In genomic region chr3:131272374-131273100, GRCm38 (mm10) we compare ENCODE assay signal across 8 mouse cellular contexts. TPM values are rescaled to one million over a fixed set of nuclear protein-coding genes. Genes with fewer than 3 reads are reported as not detected.
DNase-seq lines count a peak whose midpoint lies in the region; ATAC-seq lines count a peak whose summit lies in the region.

No protein-coding gene starts in this region.

- H3K4me2 ChIP-seq in neural tube, embryonic 11.5 days (ENCODE audit: low read depth) = peak overlapping the region; percentile 58
- peak overlapping the region; percentile 84 for H3K4me2 ChIP-seq in forebrain, embryonic 14.5 days (ENCODE audit: low read length)
- peak overlapping the region; percentile 86 for H3K4me2 ChIP-seq in neural tube, embryonic 15.5 days

- H3K36me3 ChIP-seq in neural tube, embryonic 11.5 days (ENCODE audit: control insufficient read depth, insufficient read depth, low read length) = no peaks in the 10 kb centered on the region
- H3K36me3 ChIP-seq in forebrain, embryonic 14.5 days (ENCODE audit: control insufficient read depth, insufficient read depth, low read length) = no peaks in the 10 kb centered on the region
- H3K36me3 ChIP-seq in neural tube, embryonic 15.5 days = no peaks in the 10 kb centered on the region

- peak overlapping the region; percentile 63 for H3K4me3 ChIP-seq in neural tube, embryonic 11.5 days (ENCODE audit: low read depth, low read length)
- H3K4me3 ChIP-seq in forebrain, embryonic 14.5 days (ENCODE audit: low read depth, low read length) = peak overlapping the region; percentile 60
- H3K4me3 ChIP-seq in neural tube, embryonic 15.5 days (replicated peaks) = peak overlapping the region; percentile 72

- H3K27ac ChIP-seq in neural tube, embryonic 11.5 days (ENCODE audit: low read depth, low read length) = no peak overlapping the region
- H3K27ac ChIP-seq in forebrain, embryonic 14.5 days (ENCODE audit: low read depth, low read length) = no peak overlapping the region
- 0 out of 2 replicates have a peak overlapping the region, but pooled peaks have one; percentile 30 for H3K27ac ChIP-seq in neural tube, embryonic 15.5 days (replicated peaks)

- 0 out of 2 replicates have a peak, but pooled peaks have one; percentile 0 for ATAC-seq in neural tube, embryonic 11.5 days (ENCODE audit: insufficient read depth, low FRiP score, low TSS enrichment)
- ATAC-seq in forebrain, embryonic 14.5 days = no peak
- ATAC-seq in neural tube, embryonic 15.5 days (ENCODE audit: low FRiP score) = peak; percentile 8; the same call in 1 of the 2 replicates

- peaks cover 4% of the 10 kb centered on the region; the same call in 1 of the 2 replicates for H3K4me1 ChIP-seq in neural tube, embryonic 11.5 days (ENCODE audit: control insufficient read depth, insufficient read depth, low read length)
- 0 out of 2 replicates have a peak, but pooled peaks cover 5% of the 10 kb centered on the region for H3K4me1 ChIP-seq in forebrain, embryonic 14.5 days (ENCODE audit: control insufficient read depth, insufficient read depth, low read length)
- H3K4me1 ChIP-seq in neural tube, embryonic 15.5 days = peaks cover 16% of the 10 kb centered on the region

- H3K9me3 ChIP-seq in neural tube, embryonic 11.5 days (ENCODE audit: control insufficient read depth, low read length) = no peaks in the 10 kb centered on the region
- no peaks in the 10 kb centered on the region for H3K9me3 ChIP-seq in forebrain, embryonic 14.5 days (replicated peaks; ENCODE audit: control insufficient read depth, low read length)
- H3K9me3 ChIP-seq in neural tube, embryonic 15.5 days (replicated peaks) = no peaks in the 10 kb centered on the region

- 57% methylated on average over 10 of the region's 10 CpGs for WGBS in neural tube, embryonic 11.5 days
- 65% methylated on average over 10 of the region's 10 CpGs for WGBS in forebrain, embryonic 14.5 days
- 55% methylated on average over 10 of the region's 10 CpGs for WGBS in neural tube, embryonic 15.5 days

- no peak for DNase-seq in neural tube, embryonic 11.5 days (ENCODE audit: low spot score)
- DNase-seq in neural tube, embryonic 10.5 days (ENCODE audit: extremely low spot score, low spot score) = no peak
- DNase-seq in forebrain, embryonic 14.5 days (ENCODE audit: low spot score) = no peak
- peak; percentile 41 for DNase-seq in kidney, postnatal 14 days
- no peak for DNase-seq in left cerebral cortex, adult 11 months (ENCODE audit: low spot score)
- no peak for DNase-seq in cerebellum, adult 9-10 months
- DNase-seq in thymus, postnatal 4 days = no peak

- no peak overlapping the region; the same call in 1 of the 2 replicates for H3K9ac ChIP-seq in neural tube, embryonic 11.5 days (ENCODE audit: low read length)
- H3K9ac ChIP-seq in forebrain, embryonic 14.5 days (ENCODE audit: low read length) = peak overlapping the region; percentile 70; the same call in 1 of the 2 replicates
- peak overlapping the region; percentile 63 for H3K9ac ChIP-seq in neural tube, embryonic 15.5 days (replicated peaks)

- H3K27me3 ChIP-seq in neural tube, embryonic 11.5 days (ENCODE audit: control insufficient read depth, insufficient read depth, low read length) = no peaks in the 10 kb centered on the region
- H3K27me3 ChIP-seq in forebrain, embryonic 14.5 days (replicated peaks; ENCODE audit: control insufficient read depth, insufficient read depth, low read length) = no peaks in the 10 kb centered on the region
- H3K27me3 ChIP-seq in neural tube, embryonic 15.5 days (replicated peaks) = no peaks in the 10 kb centered on the region

RNA-seq across cellular contexts. Expression of gene Hadh, which starts 0.6 kb away (rescaled TPM):
- polyA plus RNA-seq in neural tube, embryonic 11.5 days (2014; fragmentation: Nextera tagmentation; extraction: Ambion mirVana) = 74.6 and 77.6 TPM in 2 replicates
- polyA plus RNA-seq in forebrain, embryonic 14.5 days (2014; fragmentation: Nextera tagmentation; extraction: Ambion mirVana) = 31.1 and 34.1 TPM in 2 replicates
- 22.5 and 44.9 TPM in 2 replicates for polyA plus RNA-seq in neural tube, embryonic 15.5 days (2015; fragmentation: Nextera tagmentation; extraction: Ambion mirVana)

RNA-seq across cellular contexts. Expression of gene Cyp2u1, which starts 30.5 kb away (rescaled TPM):
- polyA plus RNA-seq in neural tube, embryonic 11.5 days (2014; fragmentation: Nextera tagmentation; extraction: Ambion mirVana) = 2.2 and 2.3 TPM in 2 replicates
- 3.4 and 5.0 TPM in 2 replicates for polyA plus RNA-seq in forebrain, embryonic 14.5 days (2014; fragmentation: Nextera tagmentation; extraction: Ambion mirVana)
- polyA plus RNA-seq in neural tube, embryonic 15.5 days (2015; fragmentation: Nextera tagmentation; extraction: Ambion mirVana) = 8.2 and 8.5 TPM in 2 replicates
